Mouse (Mus musculus) bone marrow macrophage, adult 2 months (primary cell): ENCODE results near the gene Syt12.

Source experiments
- CTCF ChIP-seq: IDR thresholded peaks from 2 replicates; pipeline ENCODE4 v1.5.1; 2012; ENCODE audit warnings: low read depth, mild to moderate bottlenecking, low read length, moderate library complexity
- POLR2A ChIP-seq: IDR thresholded peaks from 2 replicates; pipeline ENCODE4 v1.6.1; 2012; ENCODE audit warnings: mild to moderate bottlenecking, low read depth, low read length, borderline replicate concordance

DNA sequence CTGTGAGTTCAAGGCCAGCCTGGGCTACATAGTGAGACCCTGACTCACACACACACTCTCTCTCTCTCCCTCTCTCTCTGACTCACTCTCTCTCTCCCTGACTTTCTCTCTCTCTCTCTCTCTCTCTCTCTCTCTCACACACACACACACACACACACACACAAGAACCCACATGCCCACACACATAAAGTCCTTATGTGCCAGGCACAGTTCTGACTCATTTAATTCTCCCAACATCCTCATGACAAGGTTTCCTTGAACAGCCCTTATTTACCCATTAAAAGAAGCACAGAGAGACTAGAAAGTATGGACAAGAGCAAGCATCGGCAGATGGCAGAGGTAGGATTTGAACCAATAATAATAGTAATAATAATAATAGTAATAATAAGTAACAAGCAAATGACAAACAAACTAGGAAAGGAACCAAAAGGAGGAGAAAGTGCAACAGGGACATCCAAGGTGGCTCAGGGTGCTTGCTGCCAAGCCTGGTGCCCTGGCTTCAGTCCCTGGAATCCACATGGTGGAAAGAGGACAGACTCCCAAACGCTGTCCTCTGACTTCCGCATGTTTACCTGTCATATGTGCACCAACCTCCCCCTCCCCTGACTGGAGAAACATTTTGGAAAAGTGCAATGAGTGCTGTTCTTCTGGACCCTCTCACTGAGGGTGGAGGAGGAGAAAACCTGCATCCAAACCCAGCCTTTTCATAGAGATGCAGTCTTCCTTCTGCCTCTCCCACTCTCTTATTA is 5.0 kb upstream of the Syt12 start:
- TF ChIP-seq CTCF: no peak
- TF ChIP-seq POLR2A: no peak
